Mouse (Mus musculus) adrenal gland, postnatal 4 days (tissue): ENCODE data around the gene C2cd2. TPM values are rescaled to one million over a fixed set of nuclear protein-coding genes. Genes with fewer than 3 reads are reported as not detected.
"Not testable (repeated sequence)": the region's sequence is repeated elsewhere in the genome, so short reads cannot be mapped to it uniquely, and the experiment has no call there.

Source experiments
- DNase-seq, 2 experiments: peaks; one replicate each; pipeline ENCODE4 v3.0.0; 2021 to 2022; ENCODE audit warnings: low spot score in 2 of 2, mixed read lengths in 2 of 2
- total RNA-seq, 2 experiments: library from RNA; stranded (reverse); gene quantifications; 2 replicates each; pipeline ENCODE4 v1.2.3; 2021

Gene C2cd2
- total RNA-seq, 2 experiments from 2014 or later, result 26.2 to 27.3 TPM

DNA sequence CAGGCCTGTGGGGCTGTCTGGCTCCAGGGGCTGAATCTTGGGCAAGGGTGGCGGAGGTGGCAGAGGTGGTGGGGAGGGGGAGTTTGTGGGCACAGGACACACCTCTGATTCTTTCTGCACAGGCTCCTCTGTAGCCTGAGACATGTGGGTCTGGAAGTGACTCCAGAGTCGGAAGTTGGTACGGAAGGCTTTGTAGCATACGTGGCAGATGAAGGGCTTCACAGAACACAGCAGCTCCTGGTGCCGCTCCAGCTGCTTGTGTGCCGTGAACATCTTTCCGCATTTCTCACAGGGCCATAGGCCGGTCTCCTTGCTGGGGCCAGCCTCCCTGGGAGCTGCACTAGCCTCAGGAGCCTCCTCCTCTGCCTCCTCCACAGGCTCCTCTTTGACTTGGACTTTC, 12.3 kb downstream of the C2cd2 start:
- no peak for DNase-seq

- DNase-seq, result no peak
These were observed 13.6 kb downstream of the C2cd2 start for GRCm38 (mm10) chr16:97948836-97949235.

GRCm38 (mm10) chr16:97946993-97947392, 15.4 kb downstream of the C2cd2 start:
- not testable (repeated sequence) for DNase-seq

GRCm38 (mm10) chr16:97941844-97942243, 20.6 kb downstream of the C2cd2 start:
- no peak for DNase-seq

DNA sequence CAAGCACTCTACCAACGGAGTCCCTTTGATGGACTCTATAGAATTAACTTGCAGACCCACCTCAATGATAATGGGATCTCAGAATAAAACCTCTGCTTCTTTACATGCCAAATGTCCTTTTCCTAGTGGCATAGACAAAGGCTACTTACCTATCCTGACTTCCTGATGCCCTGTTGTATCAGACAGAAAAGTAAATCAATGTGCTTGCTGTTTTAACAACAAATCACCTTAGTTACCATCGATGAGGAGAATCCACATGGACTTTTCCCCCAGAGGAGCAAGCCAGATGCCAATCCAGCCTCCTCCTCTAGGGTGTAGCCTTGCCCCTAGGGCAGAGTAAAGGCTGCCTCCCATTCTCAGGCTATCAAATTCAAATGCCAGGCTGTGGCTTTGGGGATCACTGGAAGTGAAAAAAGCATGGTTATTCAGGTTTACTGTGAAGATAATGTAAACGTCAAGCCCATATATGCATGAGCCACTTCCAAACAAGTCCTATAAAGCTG, 21.9 kb downstream of the C2cd2 start:
- no peak for DNase-seq

GRCm38 (mm10) chr16:97935815-97936214, 26.6 kb downstream of the C2cd2 start:
- DNase-seq, result no peak

DNA sequence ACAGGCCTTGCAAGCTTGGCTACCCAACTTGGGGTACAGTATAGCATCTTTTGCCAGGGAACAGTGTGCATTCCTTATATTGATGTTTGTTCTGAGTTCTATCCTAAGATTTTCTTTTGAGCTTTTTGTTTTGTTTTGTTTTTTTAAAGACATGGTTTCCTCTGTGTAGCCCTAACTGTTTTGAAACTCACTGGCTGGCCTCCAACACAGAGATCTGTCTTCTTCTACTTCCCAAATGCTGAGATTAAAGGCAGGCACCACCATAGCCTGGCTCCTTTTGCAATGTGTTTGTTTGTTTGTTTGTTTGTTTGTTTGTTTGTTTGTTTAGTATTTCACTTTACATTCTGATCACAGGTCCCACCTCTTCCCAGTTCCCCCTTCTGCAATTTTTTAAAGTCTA, 32.2 kb downstream of the C2cd2 start:
- no peak for DNase-seq

- no peak for DNase-seq
These were observed 32.9 kb downstream of the C2cd2 start for GRCm38 (mm10) chr16:97929520-97929919.

- DNase-seq, result no peak
These were observed 35.0 kb downstream of the C2cd2 start for GRCm38 (mm10) chr16:97927331-97927938.

DNA sequence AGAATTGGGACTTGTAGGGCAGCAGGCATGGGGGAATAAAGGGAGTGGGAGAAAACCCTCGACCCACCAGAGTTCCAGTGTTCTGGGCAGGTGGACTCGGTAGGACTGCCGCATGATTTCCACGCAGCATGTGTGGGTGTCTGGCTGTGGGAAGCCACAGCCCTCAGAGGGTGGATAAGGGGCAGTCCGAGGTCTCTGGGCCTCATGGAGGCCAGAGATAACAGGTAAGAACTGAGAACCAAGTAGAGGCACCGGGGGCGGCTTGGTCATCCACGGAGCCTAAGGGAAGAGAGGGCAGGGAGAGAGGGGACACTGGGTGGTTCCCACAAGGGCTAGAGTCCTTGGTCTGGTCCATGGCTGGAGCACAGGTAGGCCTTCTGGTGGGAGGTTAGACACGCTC, 36.0 kb downstream of the C2cd2 start:
- DNase-seq, result no peak

DNA sequence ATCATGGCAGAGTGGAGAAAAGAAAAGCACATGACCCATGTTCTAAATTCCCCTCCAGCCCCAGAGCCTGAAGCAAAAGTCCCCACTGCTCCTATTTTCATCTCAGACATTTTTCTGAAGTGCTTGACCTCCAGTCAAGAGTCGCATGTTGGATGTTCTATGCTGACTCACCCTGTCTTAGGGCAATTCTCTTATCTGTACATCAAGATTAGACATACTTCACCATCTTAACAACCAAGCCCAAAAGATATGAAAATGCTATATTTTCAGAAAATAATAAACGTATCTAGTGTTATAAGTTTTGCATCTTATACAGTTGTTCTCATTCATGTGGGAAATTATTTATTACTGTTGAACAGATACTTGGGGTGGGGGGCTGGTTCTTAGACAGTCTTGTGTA, 36.6 kb downstream of the C2cd2 start:
- no peak for DNase-seq

- DNase-seq, result no peak
These were observed 38.7 kb downstream of the C2cd2 start for GRCm38 (mm10) chr16:97923700-97924099.

DNA sequence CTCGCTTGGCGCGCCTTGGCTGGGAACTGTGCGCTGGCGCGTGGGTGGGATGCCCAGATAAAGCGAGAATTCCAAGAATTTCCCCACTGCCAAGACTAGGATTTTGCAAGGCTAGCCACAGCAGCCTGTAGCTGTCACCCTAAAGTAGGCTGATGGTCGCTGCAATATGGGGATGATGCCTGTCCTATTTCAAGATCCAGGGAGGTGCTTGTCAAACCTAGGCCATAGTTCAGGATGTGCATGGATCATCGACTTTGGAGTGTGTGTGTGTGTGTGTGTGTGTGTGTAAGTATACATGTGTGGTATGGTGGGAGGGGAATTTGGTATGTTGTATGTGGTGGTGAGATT, 39.6 kb downstream of the C2cd2 start:
- no peak for DNase-seq

DNA sequence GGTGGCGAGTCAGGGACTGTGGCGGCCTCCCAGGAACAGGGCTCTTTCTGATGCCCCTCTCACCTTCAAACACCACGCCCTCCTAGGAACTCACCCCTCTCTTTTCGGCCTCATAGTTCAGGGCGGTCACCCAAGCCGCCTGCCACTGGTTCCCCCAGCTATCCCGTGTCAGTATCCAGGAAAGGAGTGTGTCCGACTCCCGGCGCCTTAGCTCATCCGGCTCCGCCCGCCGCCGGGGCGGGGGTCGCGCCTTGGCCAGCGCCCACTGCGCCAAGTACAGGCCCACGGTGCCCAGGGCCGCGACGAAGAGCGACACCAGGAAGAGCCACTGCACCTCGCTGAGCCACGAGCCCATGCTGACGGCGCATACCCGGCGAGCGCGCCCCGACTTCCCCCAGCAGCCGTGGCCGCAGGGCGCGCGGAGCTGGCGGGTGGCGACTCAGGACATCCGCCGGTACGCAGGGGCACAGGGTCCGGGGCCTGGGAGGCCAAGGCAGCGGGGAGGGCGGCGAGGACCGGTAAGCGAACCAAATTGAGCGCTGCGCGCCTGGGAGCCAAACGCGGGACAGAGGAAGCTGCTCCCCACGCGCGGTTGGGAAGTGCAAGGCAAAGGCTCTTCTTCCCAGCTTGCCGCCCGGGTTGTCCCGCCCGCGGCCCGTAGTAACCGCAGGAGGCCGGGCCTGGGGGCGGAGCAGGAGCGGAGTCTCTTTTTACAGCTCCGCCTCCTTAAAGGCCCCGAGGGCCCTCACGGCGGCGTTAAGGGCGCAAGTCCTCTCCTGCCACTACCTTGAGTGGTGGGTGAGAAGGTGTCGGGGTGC, 40.2 kb downstream of the C2cd2 start:
- peak; percentile 64 to 68 for DNase-seq

DNA sequence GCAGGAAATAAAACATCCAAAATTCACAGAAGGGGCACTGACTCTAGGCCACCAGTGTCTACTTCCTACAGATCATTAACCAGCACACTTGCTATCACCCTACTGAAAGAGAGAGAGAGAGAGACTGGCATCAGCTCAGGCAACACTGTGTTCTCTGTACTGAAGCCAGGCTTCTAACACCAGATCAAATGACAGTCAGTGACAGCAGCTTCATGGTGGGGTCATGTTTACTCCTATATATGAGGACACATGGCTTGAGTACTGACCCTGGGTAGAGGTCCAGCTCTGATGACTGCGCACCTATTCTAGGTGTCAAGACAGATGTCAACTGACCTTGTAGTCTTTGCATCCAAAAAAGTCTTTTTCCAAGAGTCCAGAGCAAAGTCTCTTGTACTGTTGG, 41.8 kb downstream of the C2cd2 start:
- no peak for DNase-seq

DNA sequence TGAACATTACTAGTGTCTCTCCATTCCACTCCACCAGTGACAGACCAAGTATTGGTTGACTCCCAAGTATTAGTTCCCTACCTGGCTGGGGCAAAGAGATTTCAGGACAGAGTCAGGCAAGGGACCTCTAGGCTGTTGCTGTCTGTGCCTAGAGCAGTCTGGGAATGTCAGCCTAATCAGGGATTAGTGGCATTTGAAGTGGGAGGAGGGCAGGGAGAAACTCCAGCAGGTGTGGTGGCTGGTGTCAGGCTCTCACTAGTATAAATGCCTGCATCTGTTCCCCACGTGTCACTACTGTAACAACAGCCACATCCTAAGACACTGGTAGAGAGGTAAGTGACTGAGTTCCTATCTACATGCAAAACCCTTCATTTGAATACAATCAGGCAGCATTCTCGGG, 42.6 kb downstream of the C2cd2 start:
- DNase-seq, result no peak

- DNase-seq, result no peak
These were observed 49.5 kb downstream of the C2cd2 start for GRCm38 (mm10) chr16:97912873-97913272.

- DNase-seq, result no peak
These were observed 53.0 kb downstream of the C2cd2 start for GRCm38 (mm10) chr16:97909356-97909755.

- no peak for DNase-seq
These were observed 54.9 kb downstream of the C2cd2 start for GRCm38 (mm10) chr16:97907496-97907895.

DNA sequence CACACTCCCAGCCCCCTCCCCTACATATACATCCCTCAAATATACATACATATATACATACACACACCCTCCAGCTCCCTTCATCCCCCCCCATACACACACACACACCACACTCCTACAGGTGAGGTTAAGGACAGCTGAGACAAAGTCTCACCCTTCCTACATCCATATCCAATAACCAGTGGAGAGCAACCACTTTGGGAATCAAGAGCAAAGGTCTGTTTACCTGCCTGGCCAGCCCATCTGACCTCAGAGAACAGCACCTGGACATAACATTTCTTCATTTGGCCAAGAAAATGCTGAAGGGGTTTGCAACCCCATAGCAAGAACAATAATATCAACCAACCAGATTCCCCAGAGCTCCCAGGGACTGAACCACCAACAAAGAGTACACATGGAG, 56.1 kb downstream of the C2cd2 start:
- DNase-seq, result no peak

GRCm38 (mm10) chr16:97905449-97905991, 56.9 kb downstream of the C2cd2 start:
- no peak for DNase-seq

- DNase-seq, result no peak
These were observed 58.4 kb downstream of the C2cd2 start for GRCm38 (mm10) chr16:97904035-97904434.
